Mouse (Mus musculus) left cerebral cortex, adult 2 months (tissue): Measurements from ENCODE around the gene Pdcd10. TPM values are rescaled to one million over a fixed set of nuclear protein-coding genes. Genes with fewer than 3 reads are reported as not detected.
A peak's percentile ranks its signal among the peaks of the same experiment; 100 is the strongest.

Source experiments
- DNase-seq, 2 experiments: peaks; one replicate each; pipeline ENCODE4 v3.0.0; 2021 to 2022; ENCODE audit warnings: low spot score in 2 of 2, mixed read lengths in 1 of 2; ENCODE audit errors: extremely low spot score in 1 of 2
- H3K27ac ChIP-seq: fragments of 200-600 bp; 2 replicates; pipeline ENCODE4 v1.8.1; 2022
- H3K4me3 ChIP-seq: fragments of 200-600 bp; 2 replicates; pipeline ENCODE4 v1.8.1; 2022
- CTCF ChIP-seq: fragments of 200-600 bp; IDR thresholded peaks from 2 replicates; pipeline ENCODE4 v1.8.1; 2022; ENCODE audit warnings: antibody characterized with exemption, mild to moderate bottlenecking, moderate library complexity
- intact Hi-C: fragments of 180-260 bp; cut with DNase I; formaldehyde crosslinking; loops from one replicate; pipeline ENCODE4 v1.15.1; 2025
- total RNA-seq, 2 experiments: library from RNA; stranded (reverse); gene quantifications; 2 replicates each; pipeline ENCODE4 v1.2.3; 2021

Gene Pdcd10
- total RNA-seq, 2 experiments from 2014 or later, result 59.1 to 66.1 TPM

- intact Hi-C loops, result no loop called here
- TF ChIP-seq CTCF, result no peak
- H3K27ac ChIP-seq, result no peak overlapping the region
- DNase-seq, result no peak
- no peak overlapping the region for H3K4me3 ChIP-seq
Measured at GRCm38 (mm10) chr3:75534045-75534834, 22.4 kb downstream of the Pdcd10 start.

DNA sequence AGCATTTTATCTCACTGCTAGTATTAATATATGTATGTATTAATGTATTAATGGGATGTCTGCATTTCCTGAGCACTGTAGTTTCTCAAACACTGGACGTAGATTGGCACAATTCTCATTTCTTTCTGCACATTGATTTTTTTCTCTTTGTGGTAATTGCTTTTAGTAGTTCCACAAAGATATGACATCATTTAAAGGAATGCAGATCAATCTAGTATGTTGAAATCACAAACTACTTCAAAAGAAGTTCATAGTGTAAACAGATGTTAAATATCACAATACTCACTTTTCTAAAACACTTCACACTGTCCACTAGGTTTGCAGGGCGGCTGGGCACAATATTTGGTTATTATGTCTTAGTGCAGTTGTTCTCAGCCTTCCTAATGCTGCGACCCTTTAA, 25.6 kb downstream of the Pdcd10 start:
- Histone ChIP-seq H3K27ac (no peak overlapping the region), H3K4me3 (no peak overlapping the region)
- intact Hi-C loops, result no loop called here
- DNase-seq, result no peak
- no peak for TF ChIP-seq CTCF

- TF ChIP-seq CTCF, result no peak
- intact Hi-C loops, result no loop called here
Measured at GRCm38 (mm10) chr3:75522527-75522926, 34.1 kb downstream of the Pdcd10 start.

DNA sequence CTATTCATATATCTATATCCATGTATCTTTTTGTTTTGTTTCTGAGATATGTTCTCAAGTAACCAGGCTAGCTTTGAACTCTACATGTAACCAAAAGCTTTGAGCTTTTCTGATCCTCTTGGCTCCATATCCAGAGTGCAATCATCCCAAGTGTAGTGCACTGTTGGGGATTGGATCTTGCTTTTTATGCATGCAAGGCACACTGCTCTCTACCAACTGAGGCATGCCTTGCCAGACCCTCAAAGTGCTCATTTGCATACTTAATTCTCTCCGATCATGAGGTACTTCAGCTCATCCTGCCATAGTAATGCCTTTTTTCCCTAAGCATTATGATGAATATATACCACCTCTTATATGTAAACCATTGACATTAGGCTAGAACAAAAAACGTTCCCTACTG, 35.3 kb downstream of the Pdcd10 start:
- DNase-seq, result no peak
- H3K4me3 ChIP-seq, result no peak overlapping the region
- no peak for TF ChIP-seq CTCF
- H3K27ac ChIP-seq, result no peak overlapping the region
- intact Hi-C loops, result no loop called here

More at GRCm38 (mm10) chr3:75522527-75522926, 34.1 kb downstream of the Pdcd10 start:
- DNase-seq, result no peak
- no peak overlapping the region for H3K27ac ChIP-seq
- H3K4me3 ChIP-seq, result no peak overlapping the region

- intact Hi-C loops, result loop anchor here (1.0 to 10.0 kb wide), 2 partner anchors 207 to 298 kb away; no protein-coding TSS in a partner anchor
- TF ChIP-seq CTCF, result peak; percentile 81
- DNase-seq, result peak; percentile 40 to 57
- Histone ChIP-seq H3K27ac (no peak overlapping the region), H3K4me3 (no peak overlapping the region)
Measured at GRCm38 (mm10) chr3:75517631-75518250, 38.9 kb downstream of the Pdcd10 start.

GRCm38 (mm10) chr3:75498961-75499960, 57.4 kb downstream of the Pdcd10 start:
- TF ChIP-seq CTCF, result no peak
- DNase-seq, result no peak
- intact Hi-C loops, result no loop called here
- H3K27ac ChIP-seq, result no peak overlapping the region
- H3K4me3 ChIP-seq, result no peak overlapping the region

DNA sequence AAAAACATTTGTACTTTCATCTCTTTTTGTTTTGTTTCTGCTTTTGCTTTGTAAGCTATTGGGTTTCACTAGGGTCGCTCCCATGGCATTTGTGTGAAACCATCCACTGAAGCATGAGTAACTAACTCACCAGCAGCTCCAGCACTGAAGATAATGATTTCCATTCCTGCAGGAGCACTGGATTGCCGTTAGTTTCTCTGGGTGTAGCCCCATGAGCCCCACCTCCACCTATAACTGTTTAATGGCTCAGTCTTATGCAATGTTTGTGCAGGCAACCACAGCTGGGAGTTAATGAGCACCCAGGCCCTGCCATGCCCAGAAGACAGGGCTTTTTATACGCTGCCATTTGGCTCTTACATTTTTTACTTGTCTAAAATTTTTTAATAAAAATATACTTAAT, 63.7 kb downstream of the Pdcd10 start:
- no peak overlapping the region for H3K27ac ChIP-seq
- no peak overlapping the region for H3K4me3 ChIP-seq
- intact Hi-C loops, result no loop called here
- TF ChIP-seq CTCF, result no peak
- DNase-seq, result no peak

DNA sequence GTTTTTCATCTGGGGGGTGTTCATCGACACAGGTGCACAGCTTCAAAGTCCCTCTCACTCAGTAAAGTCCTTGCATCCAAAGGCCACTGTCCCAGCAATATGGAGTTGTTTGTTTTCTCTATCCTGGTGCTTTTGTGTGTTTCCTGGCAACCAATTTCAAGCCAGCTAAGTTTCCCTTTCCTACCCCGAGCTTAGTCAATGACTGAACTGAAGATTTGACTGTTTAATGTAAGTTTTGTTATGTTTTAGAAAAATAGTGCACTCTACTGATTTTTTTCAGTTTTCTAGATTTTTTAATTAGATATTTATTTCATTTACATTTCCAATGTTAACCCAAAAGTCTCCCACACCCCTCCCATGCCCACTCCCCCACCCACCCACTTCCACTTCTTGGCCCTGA, 74.6 kb downstream of the Pdcd10 start, which contains the start of gene Wdr49:
TSS of gene Wdr49 (minus strand) at position 101 of the 400 bp plus-strand sequence.
- TF ChIP-seq CTCF, result no peak
- no peak within 1 kb of the TSS for H3K4me3 ChIP-seq
- intact Hi-C loops, result no loop called here
- no peak for DNase-seq
- no peak within 1 kb of the TSS for H3K27ac ChIP-seq

- no peak overlapping the region for H3K27ac ChIP-seq
- intact Hi-C loops, result no loop called here
- DNase-seq, result no peak
- H3K4me3 ChIP-seq, result no peak overlapping the region
- no peak for TF ChIP-seq CTCF
Measured at GRCm38 (mm10) chr3:75475106-75475505, 81.5 kb downstream of the Pdcd10 start.

DNA sequence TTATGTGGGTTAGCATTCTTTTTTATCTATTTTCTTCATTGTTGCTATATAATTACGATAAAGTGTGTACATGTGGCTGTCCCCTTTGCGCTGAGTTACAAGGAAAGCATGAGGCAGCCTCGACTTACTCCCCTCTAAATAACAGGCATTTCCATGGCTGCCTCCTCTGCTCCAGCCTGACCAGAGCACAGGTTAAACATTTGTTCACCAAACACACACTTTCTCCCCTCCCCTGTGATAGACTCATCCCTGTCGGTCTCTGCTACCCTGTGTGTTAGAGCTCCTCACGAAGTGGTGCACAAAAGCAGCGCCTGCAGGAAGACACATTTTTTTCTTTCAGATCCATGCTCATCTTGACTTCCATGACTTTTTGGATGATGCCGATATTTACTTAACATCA, 82.0 kb downstream of the Pdcd10 start:
- DNase-seq, result no peak
- intact Hi-C loops, result no loop called here
- no peak overlapping the region for H3K27ac ChIP-seq
- H3K4me3 ChIP-seq, result no peak overlapping the region
- TF ChIP-seq CTCF, result no peak

DNA sequence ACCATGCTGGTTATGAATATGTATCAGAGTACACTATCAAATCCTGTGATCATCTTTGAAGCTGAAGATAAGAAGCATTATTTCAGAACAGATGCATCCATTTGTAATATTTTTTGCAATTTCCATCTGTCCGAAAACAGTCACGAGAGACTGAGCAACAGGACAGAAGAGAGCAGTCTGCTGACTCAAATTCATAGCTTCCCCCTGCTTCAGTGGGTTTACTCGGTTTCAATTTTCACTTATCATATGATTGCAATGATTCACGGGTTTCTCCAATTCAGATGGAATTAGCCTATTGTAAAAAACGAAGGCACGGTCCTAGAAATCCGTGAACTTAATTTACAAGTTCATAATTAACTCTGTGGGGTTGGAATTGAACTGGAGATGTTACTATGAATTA, 88.5 kb downstream of the Pdcd10 start:
- H3K27ac ChIP-seq, result no peak overlapping the region
- no peak for TF ChIP-seq CTCF
- no peak overlapping the region for H3K4me3 ChIP-seq
- intact Hi-C loops, result no loop called here
- DNase-seq, result no peak

Other genes starting within 250 kb of the Pdcd10 start
- gene Wdr49, start 74.7 kb downstream of the Pdcd10 start, total RNA-seq, result under 1 TPM in 1 of 2 experiments, not detected in 1; 0.30 TPM
- gene Serpini1, start 691 bp upstream of the Pdcd10 start, total RNA-seq, result 100 to 1,000 TPM; 242 to 289 TPM
- not detected for gene Gm29133, start 191.3 kb upstream of the Pdcd10 start, total RNA-seq